Mouse (Mus musculus): Measurements from ENCODE around the gene Vwa5b2.

Vwa5b2 gene

GRCm38 (mm10) chr16:20589366-20589938 lies at the start of gene Vwa5b2:
Vwa5b2 (plus strand) TSS chr16:20589471.
- DNase-seq (ENCODE audit: low read depth, low spot score) = no peak

DNA sequence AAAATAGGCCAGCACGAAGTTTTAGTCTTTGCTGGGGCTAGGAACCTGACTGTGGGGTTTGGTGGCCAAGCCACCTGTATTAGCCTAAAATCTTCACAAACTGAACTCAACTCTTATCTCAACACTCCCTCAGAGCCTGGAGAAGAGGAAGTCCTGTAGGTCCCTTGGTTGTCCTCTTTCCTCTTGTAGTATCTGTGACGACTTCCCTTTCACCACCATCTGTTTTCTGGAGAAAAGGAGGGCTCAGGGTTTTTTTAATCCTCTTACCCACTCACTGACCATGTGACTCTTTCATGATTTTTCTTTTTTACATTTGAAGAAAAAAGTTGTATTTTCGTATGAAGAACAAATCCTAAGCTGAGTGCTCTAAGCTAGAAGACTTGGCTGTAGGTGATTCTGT lies 49.6 kb upstream of the Vwa5b2 start:
- no peak for DNase-seq (ENCODE audit: low read depth, low spot score)

DNA sequence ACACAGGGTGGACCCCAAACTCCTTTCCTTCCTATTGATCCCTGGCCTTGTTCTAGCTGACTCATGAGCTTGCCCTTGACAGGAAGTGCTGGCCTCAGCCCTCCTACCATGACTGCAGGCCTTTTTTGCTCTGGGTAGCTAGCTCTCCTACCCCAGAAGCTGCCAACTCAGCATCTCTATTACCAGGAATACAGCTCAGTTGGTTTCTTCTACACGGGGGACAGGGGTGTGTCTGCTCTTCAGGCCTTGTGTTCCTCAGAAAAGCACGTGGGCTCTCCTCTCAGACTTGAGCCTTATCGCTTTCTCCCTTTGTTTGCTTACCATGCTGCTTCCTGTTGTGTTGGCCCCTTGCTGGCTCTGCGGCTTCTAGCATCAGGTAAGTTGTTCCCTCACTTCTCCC lies 48.8 kb upstream of the Vwa5b2 start:
- DNase-seq (ENCODE audit: low read depth, low spot score) = no peak

DNA sequence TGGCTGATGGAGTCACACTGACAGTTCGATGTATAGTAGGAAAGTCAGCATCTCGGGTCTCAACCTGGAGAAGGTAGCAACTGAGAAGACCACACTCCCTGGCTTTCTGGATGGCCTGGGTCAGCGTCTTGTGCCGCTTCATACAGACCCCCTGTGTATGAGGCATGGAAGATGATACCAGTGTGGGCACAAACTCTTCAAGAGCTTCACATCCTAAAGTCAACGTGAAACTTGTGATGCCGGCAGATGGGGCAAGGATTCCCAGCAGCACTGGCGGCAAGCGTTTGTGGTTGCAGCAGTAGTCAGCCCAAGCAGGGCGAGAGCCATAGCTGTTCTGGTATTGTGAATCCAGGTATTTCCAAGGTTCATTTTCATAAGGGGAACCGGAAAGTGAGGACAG lies 43.6 kb upstream of the Vwa5b2 start:
- DNase-seq (ENCODE audit: low read depth, low spot score) = no peak

DNA sequence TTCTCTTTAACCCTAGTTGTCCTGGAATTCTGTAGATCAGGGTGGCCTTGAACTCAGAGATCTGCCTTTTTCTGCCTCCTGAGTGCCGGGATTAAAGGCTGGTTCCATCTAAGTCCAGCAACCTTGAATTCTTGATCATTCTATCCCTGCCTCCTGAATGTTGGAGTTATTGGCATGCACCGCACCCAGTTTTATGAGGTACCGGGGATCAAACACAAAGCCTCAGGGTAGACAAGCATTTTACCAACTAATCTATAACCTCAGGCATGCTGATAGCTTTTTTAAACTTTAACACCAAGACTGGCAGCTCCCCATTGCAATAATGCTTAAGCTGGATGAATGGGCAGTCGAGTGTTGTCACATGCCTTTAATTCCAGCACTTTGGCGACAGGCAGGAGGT lies 41.8 kb upstream of the Vwa5b2 start:
- DNase-seq (ENCODE audit: low read depth, low spot score) = peak; percentile 44

DNA sequence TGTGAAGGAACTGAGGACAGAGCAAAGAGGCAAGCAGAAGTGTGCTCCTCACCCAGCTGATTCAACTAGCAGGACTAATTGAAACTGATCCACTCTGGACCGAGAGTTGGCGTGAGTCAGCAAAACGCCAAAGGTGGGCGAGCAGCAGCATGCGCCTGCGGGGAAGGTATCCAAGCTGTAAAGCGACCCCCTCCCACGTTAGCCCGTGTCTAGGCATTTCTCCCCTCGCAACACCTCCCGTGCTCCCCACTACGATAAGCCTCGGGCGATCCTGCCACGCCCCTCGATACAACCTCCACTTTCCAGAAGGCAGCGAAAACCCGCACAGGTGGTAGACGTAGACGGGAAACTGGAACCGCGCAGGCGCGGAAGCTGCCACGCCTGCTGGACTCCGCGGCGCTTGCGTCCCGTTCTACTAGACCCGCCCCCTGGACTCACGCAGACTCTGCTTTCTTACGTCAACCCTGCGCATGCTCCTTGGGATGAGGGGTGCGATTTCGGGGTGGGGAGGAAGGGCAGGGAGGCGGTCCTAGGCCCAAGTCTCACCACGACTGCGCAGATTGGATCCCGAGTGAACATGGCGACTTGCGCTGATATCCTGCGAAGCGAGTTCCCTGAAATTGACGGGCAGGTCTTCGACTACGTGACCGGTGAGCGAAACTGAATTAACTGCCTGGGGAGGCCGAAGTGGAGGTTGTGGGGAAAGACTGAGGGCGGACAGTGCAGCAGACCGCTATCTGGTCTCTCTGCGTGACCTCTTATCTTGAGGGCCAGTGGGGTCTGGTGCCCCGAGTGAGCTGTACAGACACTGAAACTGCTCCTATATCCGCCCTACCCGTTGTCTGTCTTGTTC lies 40.9 kb upstream of the Vwa5b2 start, which contains the start of gene Abcf3:
Gene Abcf3, plus strand, starts transcription at position 482 of the 853 bp plus-strand sequence.
- peak; percentile 100 for DNase-seq (ENCODE audit: low read depth, low spot score)

DNA sequence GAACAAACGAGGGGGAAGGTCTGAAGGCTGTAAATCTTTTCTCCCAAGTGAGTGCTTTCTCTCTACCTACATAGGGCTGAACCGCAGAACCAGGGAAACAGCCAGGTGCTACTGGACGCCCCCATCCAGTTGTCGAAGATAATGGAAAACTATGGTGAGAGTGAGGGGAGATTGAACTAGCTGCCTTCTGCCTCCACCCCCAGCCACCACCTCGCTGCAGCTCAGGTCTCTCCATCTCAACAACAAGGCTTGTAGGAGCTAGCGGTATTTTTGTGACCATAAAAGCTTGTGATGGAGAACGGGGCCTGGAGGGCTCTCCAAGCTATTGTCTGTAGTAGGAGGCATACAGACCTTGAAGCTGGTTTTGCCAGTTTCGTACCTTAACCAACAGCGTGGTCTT lies 40.1 kb upstream of the Vwa5b2 start:
- no peak for DNase-seq (ENCODE audit: low read depth, low spot score)

DNA sequence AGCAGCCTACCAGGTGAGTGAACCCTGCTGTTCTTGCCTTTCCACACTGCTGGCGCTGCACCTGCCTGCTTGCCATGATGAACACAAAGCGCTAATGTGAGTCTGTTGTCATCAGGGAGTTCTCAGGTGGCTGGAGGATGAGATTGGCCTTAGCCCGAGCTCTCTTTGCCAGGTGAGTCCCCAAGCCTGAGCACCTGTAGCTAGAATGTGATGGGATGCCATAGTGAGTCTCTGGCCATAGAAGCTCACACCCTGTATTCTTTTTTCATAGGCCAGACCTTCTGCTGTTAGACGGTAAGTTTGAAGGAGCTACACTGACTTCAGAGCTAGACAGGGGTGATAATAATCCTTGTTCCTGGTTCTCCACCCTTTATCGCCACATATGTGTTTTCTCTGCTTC lies 37.6 kb upstream of the Vwa5b2 start:
- DNase-seq (ENCODE audit: low read depth, low spot score) = no peak

GRCm38 (mm10) chr16:20552594-20552993 lies 36.7 kb upstream of the Vwa5b2 start:
- no peak for DNase-seq (ENCODE audit: low read depth, low spot score)

- no peak for DNase-seq (ENCODE audit: low read depth, low spot score)
Observed at GRCm38 (mm10) chr16:20555000-20555399, 34.3 kb upstream of the Vwa5b2 start.

DNA sequence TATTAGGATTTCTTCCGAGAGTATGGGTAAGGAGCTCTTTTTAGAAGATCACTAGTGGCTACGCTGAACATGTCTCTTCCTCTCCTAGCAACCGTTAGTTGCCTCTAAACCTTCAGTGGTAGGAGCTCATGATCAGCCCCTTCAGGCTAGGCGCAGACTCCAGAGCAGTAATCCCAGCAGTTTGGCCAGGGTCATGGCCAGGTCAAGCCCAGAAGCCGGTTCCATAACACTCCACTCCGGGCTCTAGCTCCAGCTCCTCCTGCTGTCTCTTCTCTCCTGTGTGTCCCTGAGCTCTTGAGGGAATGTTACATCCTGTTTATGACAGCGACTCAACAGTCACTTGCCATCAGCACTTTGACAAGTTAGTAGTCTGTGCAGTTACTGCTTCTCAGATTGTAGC lies 31.9 kb upstream of the Vwa5b2 start:
- no peak for DNase-seq (ENCODE audit: low read depth, low spot score)

- no peak for DNase-seq (ENCODE audit: low read depth, low spot score)
Observed at GRCm38 (mm10) chr16:20565075-20565474, 24.2 kb upstream of the Vwa5b2 start.

DNA sequence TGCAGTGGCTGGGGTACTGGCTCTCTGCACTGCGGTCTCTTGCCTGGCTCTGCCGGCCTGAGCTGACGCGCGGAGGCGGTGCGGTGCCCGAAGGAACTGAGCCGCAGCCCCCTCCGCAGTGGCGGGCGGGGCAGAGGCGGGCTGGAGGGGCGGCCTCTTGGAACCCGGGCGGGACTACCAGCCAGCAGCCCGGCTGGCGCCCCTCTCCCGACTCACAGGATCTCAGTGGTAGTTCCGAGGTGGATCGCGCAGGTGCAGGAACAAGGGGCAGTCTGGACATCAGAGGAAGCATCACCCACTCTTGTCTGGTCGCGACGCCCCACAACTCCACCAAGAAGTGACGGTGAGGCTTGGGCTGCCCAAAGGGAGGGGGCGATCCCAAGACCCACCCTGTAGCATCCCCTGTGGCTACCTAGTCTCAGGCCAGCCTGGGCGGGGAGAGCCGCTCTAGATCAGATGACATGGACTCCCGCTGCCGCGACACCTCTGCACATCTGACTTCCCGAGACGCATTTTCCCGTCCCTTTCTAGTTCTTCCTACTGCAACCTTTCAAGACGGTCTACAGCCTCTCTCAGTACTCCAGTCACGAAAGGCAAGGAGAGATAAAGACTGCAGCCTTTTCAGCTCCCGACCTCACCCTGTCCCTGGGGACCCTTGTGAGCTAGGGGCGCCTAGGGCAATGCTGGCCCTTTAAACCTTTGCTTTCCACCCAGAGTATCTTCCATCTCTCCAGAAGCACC lies 838 bp downstream of the Vwa5b2 start:
- DNase-seq (ENCODE audit: low read depth, low spot score) = no peak

GRCm38 (mm10) chr16:20590680-20591038 lies 1.4 kb downstream of the Vwa5b2 start:
- no peak for DNase-seq (ENCODE audit: low read depth, low spot score)

DNA sequence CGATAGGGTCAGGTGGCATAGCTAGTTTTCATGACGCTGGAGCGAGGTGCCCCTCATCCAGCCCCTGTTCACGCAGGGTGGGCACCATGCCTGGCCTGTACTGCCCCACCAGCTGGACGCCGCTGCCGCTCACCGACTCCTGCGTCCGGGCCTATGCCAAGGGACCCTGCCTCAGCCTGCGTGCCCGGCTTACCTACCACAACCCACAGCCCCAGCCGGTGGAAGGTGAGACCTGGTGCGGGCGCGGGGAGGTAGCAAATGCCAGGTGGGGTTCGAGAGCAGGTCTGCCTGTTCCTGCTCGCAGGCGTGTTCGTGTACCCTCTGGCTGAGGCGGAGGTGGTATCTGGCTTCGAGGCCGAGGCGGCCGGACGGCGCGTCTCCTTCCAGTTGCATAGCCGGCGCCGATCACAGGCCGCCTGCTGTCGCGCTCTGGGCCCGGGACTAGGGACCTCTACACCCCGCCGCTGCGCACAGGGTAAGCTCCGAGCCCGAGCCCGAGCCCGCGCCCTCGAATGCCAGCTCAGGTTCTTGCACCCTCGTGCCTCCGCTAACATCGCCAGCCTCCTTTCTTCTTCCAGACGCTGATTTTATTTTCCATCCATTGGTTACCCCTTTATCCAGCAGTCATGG lies 1.9 kb downstream of the Vwa5b2 start:
- DNase-seq (ENCODE audit: low read depth, low spot score) = no peak

DNA sequence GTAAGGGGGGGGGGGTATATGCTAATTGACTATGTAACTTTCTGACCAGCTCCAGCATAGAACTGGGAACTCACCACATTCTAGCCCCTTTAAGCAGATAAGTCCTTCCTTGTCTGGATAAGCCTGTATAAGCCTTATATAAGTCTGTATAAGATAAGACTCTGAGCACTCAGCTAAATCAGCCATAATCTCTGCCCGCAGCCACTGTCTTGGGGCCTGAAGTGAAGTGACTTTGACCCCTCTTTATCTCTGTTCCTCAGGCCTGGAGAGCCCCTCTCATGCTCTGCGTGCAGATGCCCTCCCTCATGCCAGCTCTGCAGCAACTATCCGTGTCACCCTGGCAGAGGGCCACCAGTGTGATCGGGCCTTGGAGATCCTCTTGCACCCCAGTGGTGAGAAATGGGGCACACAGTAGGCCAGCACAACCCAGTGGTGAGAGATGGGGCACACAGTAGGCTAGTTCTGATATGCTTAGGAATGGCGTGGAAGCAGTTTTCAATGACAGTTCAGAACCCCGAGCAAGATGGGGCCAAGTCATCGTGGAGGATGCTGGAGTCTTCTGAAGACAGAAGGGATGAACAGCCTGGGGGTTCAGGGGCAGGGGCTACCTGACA lies 5.9 kb downstream of the Vwa5b2 start:
- DNase-seq (ENCODE audit: low read depth, low spot score) = no peak

DNA sequence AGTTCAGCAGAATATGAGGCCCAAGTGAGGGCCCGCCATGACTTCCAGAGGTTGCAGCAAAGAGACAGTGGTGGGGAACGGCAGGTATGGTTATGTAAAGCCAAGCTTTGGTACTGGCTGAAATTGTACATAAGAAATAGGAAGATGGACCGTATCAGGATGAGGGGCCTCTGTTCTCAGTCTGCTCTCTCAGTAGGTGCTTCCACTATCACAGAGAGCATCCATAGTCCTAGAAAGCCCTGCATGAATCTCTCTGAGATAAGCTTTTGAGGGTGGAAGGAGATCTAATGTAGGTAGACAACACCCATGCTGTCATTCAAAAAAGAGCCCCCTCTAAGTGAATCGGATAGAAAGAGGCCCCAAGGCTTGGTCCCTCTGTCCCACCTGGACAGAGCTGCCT lies 6.5 kb downstream of the Vwa5b2 start:
- DNase-seq (ENCODE audit: low read depth, low spot score) = no peak

- DNase-seq (ENCODE audit: low read depth, low spot score) = no peak
Observed at GRCm38 (mm10) chr16:20596687-20597441, 7.6 kb downstream of the Vwa5b2 start.

- DNase-seq (ENCODE audit: low read depth, low spot score) = peak; percentile 58
Observed at GRCm38 (mm10) chr16:20600511-20600910, 11.2 kb downstream of the Vwa5b2 start.

GRCm38 (mm10) chr16:20604705-20605104 lies 15.4 kb downstream of the Vwa5b2 start:
- DNase-seq (ENCODE audit: low read depth, low spot score) = no peak
